Mouse (Mus musculus): ENCODE results near the gene Zbtb1. TPM values are rescaled to one million over a fixed set of nuclear protein-coding genes. Genes with fewer than 3 reads are reported as not detected.

The Zbtb1 gene
- polyA plus RNA-seq, 1 experiment: 1.5 TPM

- Histone ChIP-seq H3K4me3 (ENCODE audit: insufficient read depth, low read depth, low read length) (no peak overlapping the region), H3K27me3 (replicated peaks; ENCODE audit: control insufficient read depth, insufficient read depth, low read length) (no peaks in the 10 kb centered on the region; the same call in 1 of the 2 replicates), H3K27ac (ENCODE audit: insufficient read depth, low read depth, low read length) (no peak overlapping the region), H3K4me1 (ENCODE audit: control insufficient read depth, insufficient read depth, low read length) (0 out of 2 replicates have a peak, but pooled peaks cover 3% of the 10 kb centered on the region), H3K36me3 (ENCODE audit: control insufficient read depth, insufficient read depth, low read length) (no peaks in the 10 kb centered on the region)
- DNase-seq: no peak
- TF ChIP-seq CTCF (conservative IDR thresholded peaks at IDR 0.05; ENCODE audit: insufficient read depth, insufficient read length, low read depth, low read length): no peak
- no peak for TF ChIP-seq POLR2A (IDR thresholded peaks at IDR 0.05; ENCODE audit: low read depth, low read length)
- 95% methylated on average over 5 of the region's 5 CpGs for WGBS
Observed at GRCm38 (mm10) chr12:76418346-76418745, 48.3 kb downstream of the Zbtb1 start.

GRCm38 (mm10) chr12:76425256-76425655, 55.2 kb downstream of the Zbtb1 start:
- WGBS: 87% methylated on average over 3 of the region's 3 CpGs
- TF ChIP-seq CTCF (conservative IDR thresholded peaks at IDR 0.05; ENCODE audit: insufficient read depth, insufficient read length, low read depth, low read length) (no peak), POLR2A (IDR thresholded peaks at IDR 0.05; ENCODE audit: low read depth, low read length) (no peak)
- H3K27ac ChIP-seq (ENCODE audit: insufficient read depth, low read depth, low read length): no peak overlapping the region
- no peaks in the 10 kb centered on the region; the same call in 1 of the 2 replicates for H3K27me3 ChIP-seq (replicated peaks; ENCODE audit: control insufficient read depth, insufficient read depth, low read length)
- no peaks in the 10 kb centered on the region for H3K36me3 ChIP-seq (ENCODE audit: control insufficient read depth, insufficient read depth, low read length)
- H3K4me3 ChIP-seq (ENCODE audit: insufficient read depth, low read depth, low read length): no peak overlapping the region
- H3K4me1 ChIP-seq (ENCODE audit: control insufficient read depth, insufficient read depth, low read length): no peaks in the 10 kb centered on the region
- no peak for DNase-seq

- no peaks in the 10 kb centered on the region for H3K36me3 ChIP-seq (ENCODE audit: control insufficient read depth, insufficient read depth, low read length)
- no peak overlapping the region for H3K27ac ChIP-seq (ENCODE audit: insufficient read depth, low read depth, low read length)
- TF ChIP-seq CTCF (conservative IDR thresholded peaks at IDR 0.05; ENCODE audit: insufficient read depth, insufficient read length, low read depth, low read length): no peak
- no peak for TF ChIP-seq POLR2A (IDR thresholded peaks at IDR 0.05; ENCODE audit: low read depth, low read length)
- WGBS: 55% methylated on average over 5 of the region's 5 CpGs
- no peaks in the 10 kb centered on the region; the same call in 1 of the 2 replicates for H3K27me3 ChIP-seq (replicated peaks; ENCODE audit: control insufficient read depth, insufficient read depth, low read length)
- H3K4me3 ChIP-seq (ENCODE audit: insufficient read depth, low read depth, low read length): no peak overlapping the region
- no peak for DNase-seq
- H3K4me1 ChIP-seq (ENCODE audit: control insufficient read depth, insufficient read depth, low read length): no peaks in the 10 kb centered on the region
Observed at GRCm38 (mm10) chr12:76427546-76427945, 57.5 kb downstream of the Zbtb1 start.

GRCm38 (mm10) chr12:76430879-76431406, 60.9 kb downstream of the Zbtb1 start:
- no peak for DNase-seq
- Histone ChIP-seq H3K4me3 (ENCODE audit: insufficient read depth, low read depth, low read length) (no peak overlapping the region), H3K36me3 (ENCODE audit: control insufficient read depth, insufficient read depth, low read length) (no peaks in the 10 kb centered on the region), H3K27me3 (replicated peaks; ENCODE audit: control insufficient read depth, insufficient read depth, low read length) (no peaks in the 10 kb centered on the region), H3K27ac (ENCODE audit: insufficient read depth, low read depth, low read length) (no peak overlapping the region), H3K4me1 (ENCODE audit: control insufficient read depth, insufficient read depth, low read length) (no peaks in the 10 kb centered on the region)
- TF ChIP-seq POLR2A (IDR thresholded peaks at IDR 0.05; ENCODE audit: low read depth, low read length) (no peak), CTCF (conservative IDR thresholded peaks at IDR 0.05; ENCODE audit: insufficient read depth, insufficient read length, low read depth, low read length) (no peak)
- WGBS: 56% methylated on average over 5 of the region's 5 CpGs

GRCm38 (mm10) chr12:76431431-76431830, 61.4 kb downstream of the Zbtb1 start:
- DNase-seq: no peak
- 85% methylated on average over 6 of the region's 6 CpGs for WGBS
- H3K4me1 ChIP-seq (ENCODE audit: control insufficient read depth, insufficient read depth, low read length): no peaks in the 10 kb centered on the region
- no peak overlapping the region for H3K27ac ChIP-seq (ENCODE audit: insufficient read depth, low read depth, low read length)
- H3K36me3 ChIP-seq (ENCODE audit: control insufficient read depth, insufficient read depth, low read length): no peaks in the 10 kb centered on the region
- H3K27me3 ChIP-seq (replicated peaks; ENCODE audit: control insufficient read depth, insufficient read depth, low read length): no peaks in the 10 kb centered on the region
- H3K4me3 ChIP-seq (ENCODE audit: insufficient read depth, low read depth, low read length): no peak overlapping the region
- TF ChIP-seq POLR2A (IDR thresholded peaks at IDR 0.05; ENCODE audit: low read depth, low read length) (no peak), CTCF (conservative IDR thresholded peaks at IDR 0.05; ENCODE audit: insufficient read depth, insufficient read length, low read depth, low read length) (no peak)

- DNase-seq: no peak
- H3K4me1 ChIP-seq (ENCODE audit: control insufficient read depth, insufficient read depth, low read length): no peaks in the 10 kb centered on the region
- 60% methylated on average over 7 of the region's 7 CpGs for WGBS
- TF ChIP-seq CTCF (conservative IDR thresholded peaks at IDR 0.05; ENCODE audit: insufficient read depth, insufficient read length, low read depth, low read length) (no peak), POLR2A (IDR thresholded peaks at IDR 0.05; ENCODE audit: low read depth, low read length) (no peak)
- H3K4me3 ChIP-seq (ENCODE audit: insufficient read depth, low read depth, low read length): no peak overlapping the region
- H3K27me3 ChIP-seq (replicated peaks; ENCODE audit: control insufficient read depth, insufficient read depth, low read length): no peaks in the 10 kb centered on the region
- H3K27ac ChIP-seq (ENCODE audit: insufficient read depth, low read depth, low read length): no peak overlapping the region
- H3K36me3 ChIP-seq (ENCODE audit: control insufficient read depth, insufficient read depth, low read length): no peaks in the 10 kb centered on the region
Observed at GRCm38 (mm10) chr12:76434111-76434510, 64.0 kb downstream of the Zbtb1 start.

- Histone ChIP-seq H3K36me3 (ENCODE audit: control insufficient read depth, insufficient read depth, low read length) (no peaks in the 10 kb centered on the region), H3K4me3 (ENCODE audit: insufficient read depth, low read depth, low read length) (no peak overlapping the region), H3K4me1 (ENCODE audit: control insufficient read depth, insufficient read depth, low read length) (no peaks in the 10 kb centered on the region), H3K27ac (ENCODE audit: insufficient read depth, low read depth, low read length) (no peak overlapping the region), H3K27me3 (replicated peaks; ENCODE audit: control insufficient read depth, insufficient read depth, low read length) (no peaks in the 10 kb centered on the region)
- WGBS: 15% methylated on average over 17 of the region's 17 CpGs
- DNase-seq: no peak
- TF ChIP-seq POLR2A (IDR thresholded peaks at IDR 0.05; ENCODE audit: low read depth, low read length): no peak
- no peak for TF ChIP-seq CTCF (conservative IDR thresholded peaks at IDR 0.05; ENCODE audit: insufficient read depth, insufficient read length, low read depth, low read length)
Observed at GRCm38 (mm10) chr12:76435084-76435483, 65.0 kb downstream of the Zbtb1 start.

All from kidney, adult 2 months (tissue).